Mouse (Mus musculus): Measurements from ENCODE around the gene Map3k19.

DNA sequence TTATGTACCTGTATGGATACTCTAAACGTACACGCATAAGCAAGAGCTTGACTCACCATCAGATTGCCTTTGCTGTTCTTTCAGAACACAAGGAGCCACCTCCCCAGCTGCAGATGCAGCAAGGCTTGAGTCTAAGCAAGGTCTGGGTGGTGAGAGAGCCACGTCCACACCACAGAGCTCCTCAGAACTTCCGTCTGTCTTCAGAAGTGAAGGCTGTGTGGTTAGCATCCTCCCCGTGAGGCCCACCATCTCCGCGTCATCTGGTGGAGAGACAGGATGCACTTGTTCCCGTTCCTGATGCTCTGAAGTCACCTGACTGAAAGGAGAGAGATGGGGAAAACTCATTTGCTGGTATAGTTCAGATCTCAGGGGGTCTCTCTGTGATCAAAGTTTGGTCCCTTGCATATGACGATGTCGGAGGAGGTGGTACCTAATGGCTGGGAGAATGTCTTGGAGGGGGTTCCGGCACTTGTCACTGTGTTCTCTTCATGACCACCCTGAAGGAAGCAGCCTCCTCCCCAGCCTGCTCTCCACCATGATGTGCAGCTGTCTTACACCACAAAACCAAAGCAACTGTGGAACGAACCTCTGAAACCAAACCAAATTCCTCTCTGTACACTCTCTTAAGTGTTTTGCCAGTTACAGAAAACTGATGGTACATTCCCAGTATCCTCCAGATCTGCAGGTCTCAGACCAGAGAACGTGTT, 24.5 kb downstream of the Map3k19 start:
- TF ChIP-seq CTCF (IDR thresholded peaks at IDR 0.05) (no peak), EP300 (IDR thresholded peaks at IDR 0.05) (no peak)
